8 mouse cellular contexts compared by ENCODE assay signal in the genomic region with DNA sequence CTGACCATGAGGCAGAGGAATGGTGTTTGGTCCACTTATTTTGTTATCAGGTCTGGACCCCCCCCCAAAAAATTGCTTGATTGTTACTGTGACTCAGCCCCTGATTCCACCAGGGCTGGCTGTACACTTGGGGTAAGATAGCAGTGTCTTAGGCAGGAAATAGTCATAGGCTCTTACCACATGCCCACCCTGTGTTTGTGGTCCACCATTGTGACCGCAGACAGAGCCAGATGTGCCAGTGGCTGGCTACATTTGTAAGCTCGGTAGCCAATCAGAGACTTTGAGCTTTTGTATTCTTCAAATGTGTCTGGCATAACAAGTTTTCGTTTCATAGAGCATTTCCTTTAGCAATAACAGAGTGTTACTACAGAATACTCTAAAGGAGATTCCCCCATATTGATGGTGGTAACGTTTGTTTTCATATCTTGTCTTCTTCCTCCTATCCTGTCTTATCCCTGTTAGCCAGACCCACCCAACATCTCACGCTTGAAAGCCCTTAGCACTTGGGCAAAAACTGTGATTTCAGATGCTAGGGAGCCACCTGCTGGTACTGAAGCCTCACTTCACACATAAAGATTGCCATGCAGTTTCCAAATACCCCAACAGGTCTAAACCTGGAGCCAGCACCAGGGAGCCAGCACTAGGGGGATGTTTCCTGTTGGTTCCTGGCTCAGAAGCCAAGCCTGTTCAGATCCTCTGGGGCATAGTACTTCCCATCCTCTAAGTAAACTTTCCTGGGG. TPM values are rescaled to one million over a fixed set of nuclear protein-coding genes. Genes with fewer than 3 reads are reported as not detected.
DNase-seq lines count a peak whose midpoint lies in the region; ATAC-seq and TF ChIP-seq lines count a peak whose summit lies in the region.

No protein-coding gene starts in this region.

- no peak overlapping the region for H3K9ac ChIP-seq in midbrain, embryonic 11.5 days (ENCODE audit: low read length)

- peaks cover 3% of the 10 kb centered on the region; the same call in 1 of the 2 replicates for H3K4me1 ChIP-seq in spleen, adult 2 months (ENCODE audit: control insufficient read depth, insufficient read depth, insufficient read length)
- no peaks in the 10 kb centered on the region for H3K4me1 ChIP-seq in midbrain, embryonic 11.5 days (ENCODE audit: control insufficient read depth, insufficient read depth, low read length)

- H3K36me3 ChIP-seq in spleen, adult 2 months (ENCODE audit: control insufficient read depth, insufficient read depth, low read length): no peaks in the 10 kb centered on the region
- no peaks in the 10 kb centered on the region for H3K36me3 ChIP-seq in midbrain, embryonic 11.5 days (ENCODE audit: control insufficient read depth, insufficient read depth, low read length)

- TF ChIP-seq CTCF in spleen, adult 2 months (IDR thresholded peaks at IDR 0.05; ENCODE audit: extremely low read depth, insufficient read depth, insufficient read length, insufficient replicate concordance): peak; percentile 75; the same call in 1 of the 2 replicates

- H3K27me3 ChIP-seq in spleen, adult 2 months (ENCODE audit: control insufficient read depth, insufficient read depth, low read length): no peaks in the 10 kb centered on the region
- H3K27me3 ChIP-seq in midbrain, embryonic 11.5 days (ENCODE audit: control insufficient read depth, insufficient read depth, low read length): no peaks in the 10 kb centered on the region

- peak; percentile 30 to 59 for DNase-seq in spleen, adult 2 months (ENCODE audit: low read depth in 1 of 2, low spot score in 2 of 2)
- no peak for DNase-seq in spleen, postnatal 4 days (ENCODE audit: low spot score in 2 of 2)
- peak; percentile 77 to 81 for DNase-seq in cerebellum, postnatal 10 days
- peak; percentile 27 to 59 for DNase-seq in frontal cortex, postnatal 10 days (ENCODE audit: low spot score in 2 of 2)
- peak; percentile 87 for DNase-seq in induced T-regulatory cell, adult 2 months (ENCODE audit: low read depth)
- peak; percentile 73 to 75 for DNase-seq in left cerebral cortex, postnatal 14 days (ENCODE audit: low spot score in 2 of 2)
- peak; percentile 91 for DNase-seq in midbrain, embryonic 11.5 days (ENCODE audit: low spot score, missing footprints)
- DNase-seq in skeletal muscle tissue, adult 2 months (ENCODE audit: low read depth, low spot score): peak; percentile 56

- H3K27ac ChIP-seq in spleen, adult 2 months (ENCODE audit: insufficient read depth, low read length): no peak overlapping the region
- no peak overlapping the region for H3K27ac ChIP-seq in midbrain, embryonic 11.5 days (ENCODE audit: low read depth, low read length)

- no peak overlapping the region for H3K4me2 ChIP-seq in midbrain, embryonic 11.5 days

- H3K9me3 ChIP-seq in midbrain, embryonic 11.5 days (ENCODE audit: control insufficient read depth, low read length): no peaks in the 10 kb centered on the region

- intact Hi-C loops in left cerebral cortex, postnatal 14 days (cut with DNase I): loop anchor here (2.0 to 5.0 kb wide), 2 partner anchors 45 to 266 kb away; no protein-coding TSS in a partner anchor

- ATAC-seq in midbrain, embryonic 11.5 days (ENCODE audit: low FRiP score): peak; percentile 80

- 10% methylated on average over 5 of the region's 5 CpGs for WGBS in spleen, adult 2 months
- 57% methylated on average over 5 of the region's 5 CpGs for WGBS in midbrain, embryonic 11.5 days

- H3K4me3 ChIP-seq in spleen, adult 2 months (ENCODE audit: extremely low read depth, insufficient read depth, insufficient read length): no peak overlapping the region
- H3K4me3 ChIP-seq in midbrain, embryonic 11.5 days (ENCODE audit: low read depth, low read length): no peak overlapping the region

- no peak for TF ChIP-seq POLR2A in spleen, adult 2 months (IDR thresholded peaks at IDR 0.05; ENCODE audit: low read depth, low read length)

RNA-seq across cellular contexts. Expression of gene Plcxd2, which starts 12.3 kb away (rescaled TPM):
- polyA plus RNA-seq in spleen, adult 2 months (2012; rRNA removed): 1.7 and 1.9 TPM in 2 replicates
- 100 to 1,000 TPM in 1 of 2 experiments, 10 to 100 TPM in 1; 91.7 to 112 TPM for total RNA-seq in left cerebral cortex, postnatal 14 days (2021)
- polyA plus RNA-seq in midbrain, embryonic 11.5 days (2014; fragmentation: Nextera tagmentation; extraction: Ambion mirVana): 3.1 and 3.4 TPM in 2 replicates

Comparison
In these comparisons a context has a peak if more than half of its experiments do, and no peak if none do; other contexts are left out.
1. DNase-seq: peak in spleen, adult 2 months (2 of 2), cerebellum, postnatal 10 days (2 of 2), frontal cortex, postnatal 10 days (2 of 2), induced T-regulatory cell, adult 2 months (single experiment), left cerebral cortex, postnatal 14 days (2 of 2), midbrain, embryonic 11.5 days (single experiment) and skeletal muscle tissue, adult 2 months (single experiment); none in spleen, postnatal 4 days (0 of 2).